Mouse (Mus musculus): ENCODE results near the gene Snrpa.

Snrpa gene

GRCm38 (mm10) chr7:27165696-27166095, 30.4 kb downstream of the Snrpa start:
- peak; percentile 89 for DNase-seq

DNA sequence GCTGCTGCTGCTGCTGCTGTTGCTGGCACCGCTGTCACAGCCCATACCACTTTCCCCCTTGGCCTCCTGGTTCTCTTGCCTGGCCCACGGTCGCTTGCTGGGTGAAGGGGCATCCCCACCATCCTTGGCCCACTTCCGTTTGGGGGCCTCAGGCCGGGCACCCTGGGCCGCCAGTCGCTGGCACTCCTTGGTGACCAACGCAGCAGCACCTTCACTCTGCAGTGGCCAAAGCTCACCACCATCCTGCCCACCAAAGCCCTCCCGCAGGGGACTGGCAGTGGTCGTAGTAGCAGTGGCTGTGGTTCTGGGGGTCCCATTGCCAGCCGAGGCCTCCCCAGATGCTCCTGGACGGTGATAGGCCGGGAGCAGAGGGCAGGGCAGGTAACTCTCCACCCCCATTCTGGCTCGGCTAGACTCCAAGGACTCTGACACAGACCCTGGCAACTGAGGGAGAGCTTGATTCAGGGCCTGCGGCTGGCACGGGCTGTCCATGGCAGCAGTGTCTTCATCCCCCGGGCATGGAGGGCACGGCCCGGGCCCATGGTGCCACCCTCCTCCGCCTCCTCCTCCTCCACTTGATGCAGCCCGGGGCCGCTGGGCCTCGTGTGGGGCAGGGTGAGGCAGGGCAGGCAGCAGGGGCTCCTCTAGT, 30.9 kb downstream of the Snrpa start:
- DNase-seq = peak; percentile 96

DNA sequence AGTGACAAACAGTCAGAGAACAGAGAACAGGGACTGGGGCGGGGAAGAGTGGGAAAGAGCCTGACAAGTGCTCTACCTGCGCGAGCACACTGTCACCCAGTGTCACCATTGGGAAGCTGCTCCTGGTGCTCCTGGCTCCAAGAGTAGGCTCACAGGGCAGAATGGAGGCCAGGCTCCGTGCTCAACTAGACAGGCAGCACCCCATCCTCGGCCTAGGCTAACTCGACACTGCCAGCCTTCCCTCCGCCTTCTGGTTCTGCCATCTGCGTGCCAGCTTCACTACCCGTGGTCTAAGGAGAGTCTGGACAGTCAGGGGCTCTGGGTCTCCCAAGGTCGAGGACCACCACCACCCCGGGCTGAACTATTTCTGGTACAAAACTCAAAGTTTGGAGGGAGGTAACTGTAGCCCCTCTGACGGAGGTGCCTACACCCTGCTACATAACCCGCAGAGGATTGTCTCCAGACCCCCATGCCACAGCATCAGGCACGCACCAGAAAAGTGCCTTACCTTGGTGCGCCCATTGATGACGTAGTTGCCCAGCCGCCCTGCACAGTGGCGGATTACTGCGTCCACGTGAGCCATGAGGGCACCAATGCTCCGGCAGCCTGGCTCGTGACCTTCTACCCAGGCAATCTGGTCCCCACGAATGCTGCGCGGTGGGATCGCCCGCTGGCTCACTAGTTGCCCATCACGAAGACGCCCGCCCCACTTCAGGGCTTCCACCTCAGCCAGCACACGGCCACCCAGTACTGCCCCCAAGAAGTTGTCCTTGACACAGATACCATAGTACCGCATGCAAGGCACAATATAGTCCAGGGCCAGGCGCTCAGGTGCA, 31.7 kb downstream of the Snrpa start:
- DNase-seq = peak; percentile 94

- DNase-seq = peak; percentile 91
Observed at GRCm38 (mm10) chr7:27163450-27163805, 32.6 kb downstream of the Snrpa start.

DNA sequence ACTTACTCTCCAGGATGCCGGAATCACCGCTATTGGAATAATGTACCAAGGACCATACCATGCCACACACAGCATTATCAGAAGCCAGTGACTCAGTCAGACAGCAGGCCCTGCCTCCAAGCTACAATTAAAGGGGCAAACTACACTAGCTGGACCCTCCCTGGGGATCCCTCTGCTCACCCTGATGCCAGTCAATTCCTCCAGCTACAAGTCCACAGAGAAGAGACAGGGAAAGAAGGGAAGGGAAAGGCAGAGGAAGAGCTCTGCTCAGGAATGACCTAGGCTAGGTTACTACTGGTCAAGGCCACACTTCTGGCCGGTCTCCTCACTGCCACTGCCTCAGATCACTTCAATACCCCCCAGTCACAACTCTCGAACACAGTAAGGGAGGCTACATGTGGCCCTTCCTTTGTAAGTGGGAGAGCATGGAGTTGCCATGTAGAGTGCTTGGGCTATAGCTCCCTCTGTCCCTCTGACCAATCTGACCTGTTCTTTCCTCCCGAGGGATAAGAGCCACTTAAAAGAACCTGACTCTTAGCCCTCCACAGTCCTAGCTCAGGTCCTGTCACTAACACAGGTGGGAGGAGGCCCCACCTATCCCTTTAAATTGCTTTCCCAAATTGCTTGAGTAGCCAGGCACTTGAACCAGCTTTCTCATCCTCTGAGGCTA, 33.2 kb downstream of the Snrpa start:
- DNase-seq = peak; percentile 88

DNA sequence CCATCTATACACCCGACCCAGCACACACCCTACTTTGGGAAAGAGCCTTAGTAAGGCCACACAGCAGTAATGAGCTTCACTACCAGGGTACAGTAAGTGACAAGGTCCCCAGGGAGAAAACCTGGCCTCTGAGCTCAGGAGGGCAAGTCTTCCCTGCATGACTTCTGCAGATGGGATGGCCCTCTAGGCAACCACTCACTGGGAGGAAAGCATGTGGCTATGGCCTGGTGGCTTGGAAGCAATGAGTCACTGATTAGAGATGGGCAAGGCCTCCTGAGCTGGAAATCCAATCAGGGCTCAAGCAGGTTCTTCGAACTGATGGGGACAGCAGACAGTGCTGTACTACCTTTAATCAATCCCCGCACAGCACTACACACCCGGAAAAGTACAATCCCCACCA, 34.3 kb downstream of the Snrpa start:
- DNase-seq = peak; percentile 97

DNA sequence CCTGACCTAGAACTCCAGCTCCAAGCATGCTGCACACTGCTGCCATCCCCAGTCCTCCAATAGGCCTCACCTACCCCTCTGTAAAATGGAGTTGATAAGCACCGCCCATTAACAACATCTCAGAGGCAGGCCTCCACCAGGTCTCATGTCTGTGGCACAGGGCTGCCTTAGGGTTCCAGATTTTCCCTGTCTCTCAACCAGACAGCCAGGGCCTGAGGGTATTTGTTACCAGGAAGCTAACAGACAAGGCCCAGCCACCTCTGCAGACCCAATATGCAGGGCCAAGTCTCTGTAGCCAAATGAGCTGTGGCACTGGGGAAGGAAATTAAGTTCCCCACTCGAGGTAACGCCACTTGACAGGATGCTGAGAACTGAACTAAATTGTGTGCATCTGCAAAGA, 35.1 kb downstream of the Snrpa start:
- DNase-seq = peak; percentile 93

GRCm38 (mm10) chr7:27159882-27160281, 36.2 kb downstream of the Snrpa start:
- DNase-seq = peak; percentile 99

GRCm38 (mm10) chr7:27159256-27159655, 36.8 kb downstream of the Snrpa start:
- DNase-seq = peak; percentile 92

DNA sequence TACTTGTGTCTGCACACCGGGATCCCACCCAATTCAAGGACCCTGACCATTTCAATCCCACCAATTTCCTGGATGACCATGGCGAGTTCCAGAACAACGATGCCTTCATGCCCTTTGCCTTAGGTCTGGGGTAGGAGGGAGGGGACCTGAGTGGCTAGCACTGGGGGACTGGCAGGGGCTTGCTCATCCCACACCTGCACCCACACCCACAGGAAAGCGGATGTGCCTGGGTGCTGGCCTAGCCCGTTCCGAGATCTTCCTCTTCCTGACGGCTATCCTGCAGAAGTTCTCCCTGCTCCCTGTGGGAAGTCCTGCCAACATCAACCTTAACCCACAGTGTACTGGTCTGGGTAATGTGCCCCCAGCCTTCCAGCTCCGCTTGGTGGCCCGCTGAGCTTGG, 37.9 kb downstream of the Snrpa start:
- DNase-seq = peak; percentile 91

- DNase-seq = peak; percentile 91
Observed at GRCm38 (mm10) chr7:27156005-27156404, 40.1 kb downstream of the Snrpa start.

GRCm38 (mm10) chr7:27153205-27153764, 42.8 kb downstream of the Snrpa start, which contains the start of gene Cyp2t4:
Cyp2t4 (plus strand) TSS chr7:27153714.
- peak; percentile 97 for DNase-seq
